Mouse (Mus musculus) heart, adult 2 months (tissue): Measurements from ENCODE around the gene Ttc8.

Experiments
- CTCF ChIP-seq: fragments of 200-600 bp; IDR thresholded peaks from 2 replicates; pipeline ENCODE4 v1.8.1; 2022; ENCODE audit warnings: antibody characterized with exemption, mild to moderate bottlenecking, moderate library complexity
- POLR2A ChIP-seq: fragments of 200-500 bp; IDR thresholded peaks from 2 replicates; pipeline ENCODE4 v1.6.1; 2011; ENCODE audit warnings: mild to moderate bottlenecking, low read depth, low read length, control low read depth; ENCODE audit not compliant: insufficient read depth

DNA sequence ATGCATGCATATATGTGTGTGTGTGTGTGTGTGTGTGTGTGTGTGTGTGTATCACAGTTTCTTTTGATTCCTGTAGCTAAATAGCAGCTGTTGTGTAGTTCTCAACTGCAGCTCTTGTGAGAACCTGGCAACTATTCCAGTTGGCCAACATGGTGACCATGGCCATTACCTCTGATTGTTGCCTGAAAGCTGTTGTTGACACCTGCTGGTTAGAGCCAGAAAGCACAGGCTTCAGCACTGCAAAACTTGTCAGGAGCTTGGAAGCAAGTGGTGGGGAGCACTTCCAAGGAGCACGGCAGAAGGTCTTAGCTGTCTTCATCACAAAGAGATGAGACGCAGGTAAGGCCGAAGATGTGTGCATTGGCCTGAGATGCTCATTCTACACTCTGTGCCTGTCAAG, 51.9 kb downstream of the Ttc8 start:
- TF ChIP-seq CTCF (no peak), POLR2A (no peak)
